Mouse (Mus musculus) hematopoietic stem cell, adult 5-6 weeks (primary cell): ENCODE measurements at regions not wholly inside any gene's neighbourhood (a gene's known extent, or its start where the extent isn't known, plus 50 kb on each side); places are given as distances from the start of the nearest gene placed in this dataset.
A peak's percentile ranks its signal among the peaks of the same experiment; 100 is the strongest.

Experiments used
- ATAC-seq, 2 experiments: fragments of 125-278 bp in 1 of 2; replicated peaks in 1 of 2; 2 replicates each; pipeline ENCODE4 v1.8.0; 2016 to 2017; ENCODE audit warnings: inconsistent platforms in 2 of 2, mild to moderate bottlenecking in 2 of 2, moderate number of reproducible peaks in 2 of 2, low read depth in 1 of 2, moderate TSS enrichment in 1 of 2; ENCODE audit not compliant: low FRiP score in 2 of 2, poor library complexity in 2 of 2, severe bottlenecking in 2 of 2, insufficient read depth in 1 of 2, low TSS enrichment in 1 of 2

DNA sequence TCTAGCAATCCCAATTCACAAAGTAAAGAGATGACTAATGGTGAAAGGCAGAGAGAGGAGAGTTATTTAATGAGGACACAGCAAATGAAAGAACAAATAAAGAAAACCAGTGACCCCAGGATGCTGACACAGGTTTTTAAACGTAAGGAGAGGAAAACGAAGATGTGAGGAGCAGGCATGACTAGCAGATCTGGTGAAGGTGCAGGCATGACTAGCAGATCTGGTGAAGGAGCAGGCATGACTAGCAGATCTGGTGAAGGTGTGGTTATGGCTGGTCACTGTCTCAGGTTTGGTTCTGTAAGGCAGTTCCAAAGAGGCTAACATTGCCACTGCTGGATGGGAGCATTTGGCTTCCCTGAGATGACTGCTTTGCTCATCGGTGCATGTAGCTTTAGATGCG, 57.0 kb downstream of the Mbl2 start:
- ATAC-seq: no peak

DNA sequence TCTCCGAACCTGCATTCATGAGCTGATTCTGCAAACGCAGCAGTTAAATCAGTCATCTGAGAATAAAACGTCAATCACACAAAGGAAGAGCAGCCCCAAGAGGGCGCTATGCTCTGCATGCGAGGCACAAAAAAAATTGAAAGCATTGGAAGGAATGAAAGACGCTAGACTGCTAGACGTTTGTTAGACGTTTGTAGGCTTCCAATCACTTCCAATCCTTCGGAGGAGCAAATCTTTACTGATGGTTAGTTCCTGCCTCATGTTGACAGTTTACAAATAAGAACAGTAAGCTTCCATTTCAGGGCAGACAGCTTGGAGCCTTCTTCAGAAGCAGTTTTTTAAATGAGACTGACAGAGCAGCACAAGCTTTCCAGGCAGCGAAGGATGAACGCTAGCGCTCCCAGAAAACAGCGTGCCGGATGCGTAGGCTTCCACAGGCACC, 62.5 kb downstream of the Mbl2 start:
- no peak for ATAC-seq

DNA sequence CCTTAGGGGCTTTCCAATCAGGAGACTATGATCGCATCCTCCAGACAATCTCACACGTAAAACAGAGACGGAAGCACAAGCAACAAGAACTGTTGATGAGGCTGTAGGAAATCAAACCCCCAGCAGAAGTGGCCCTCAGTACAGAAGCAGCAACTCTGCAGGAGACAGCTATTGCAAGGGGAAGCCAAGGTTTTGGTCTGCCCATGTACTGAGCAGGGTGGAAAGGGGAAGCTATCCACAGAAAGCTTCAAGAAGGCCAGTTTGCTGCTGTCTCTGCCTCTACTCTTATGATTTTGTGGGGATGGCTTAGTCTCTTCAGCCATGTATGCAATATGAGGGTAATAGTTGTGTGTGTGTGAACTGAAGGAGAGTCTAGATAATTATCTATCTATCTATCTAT, 63.3 kb downstream of the Mbl2 start:
- ATAC-seq: peak in 1 of 2 experiments; percentile 78; a peak in 2 of 4 replicates

DNA sequence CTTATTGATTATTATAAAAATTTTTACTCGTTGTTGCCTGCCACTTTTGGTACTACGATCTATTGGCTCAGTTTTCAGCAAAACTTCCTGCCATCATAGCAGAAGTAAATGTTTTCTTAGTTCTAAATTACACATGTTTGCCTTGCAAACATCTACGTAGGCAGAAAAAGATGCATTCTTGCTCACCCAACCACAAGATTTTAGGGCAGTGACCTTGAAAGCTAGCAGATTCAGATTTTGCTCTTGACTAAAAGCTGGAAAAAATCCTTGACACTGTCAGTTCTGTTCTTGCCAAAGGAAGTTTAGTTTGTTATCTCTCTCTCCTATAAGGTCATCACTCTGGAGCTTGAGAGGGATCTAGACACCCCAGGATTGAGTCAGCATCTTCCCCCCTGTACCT, 66.8 kb downstream of the Mbl2 start:
- no peak for ATAC-seq

DNA sequence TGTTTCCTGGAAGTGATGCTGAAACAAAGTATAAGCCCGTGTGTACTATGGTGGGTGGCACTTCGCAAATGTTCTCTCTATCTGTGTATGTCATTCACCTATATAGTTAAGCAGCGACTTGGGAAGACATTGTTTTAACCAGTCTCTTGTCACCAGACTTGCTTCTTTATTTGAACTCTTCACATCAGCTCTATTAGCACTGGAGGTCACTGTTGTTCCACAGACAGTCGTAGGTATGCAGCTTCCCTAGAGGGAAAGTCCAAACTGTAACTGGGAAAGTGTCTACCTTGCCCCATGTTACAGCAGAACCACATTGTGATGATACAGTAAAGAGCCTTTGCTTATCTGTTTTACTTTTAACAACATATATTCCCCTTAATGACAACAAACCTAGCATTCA, 69.5 kb downstream of the Mbl2 start:
- no peak for ATAC-seq

DNA sequence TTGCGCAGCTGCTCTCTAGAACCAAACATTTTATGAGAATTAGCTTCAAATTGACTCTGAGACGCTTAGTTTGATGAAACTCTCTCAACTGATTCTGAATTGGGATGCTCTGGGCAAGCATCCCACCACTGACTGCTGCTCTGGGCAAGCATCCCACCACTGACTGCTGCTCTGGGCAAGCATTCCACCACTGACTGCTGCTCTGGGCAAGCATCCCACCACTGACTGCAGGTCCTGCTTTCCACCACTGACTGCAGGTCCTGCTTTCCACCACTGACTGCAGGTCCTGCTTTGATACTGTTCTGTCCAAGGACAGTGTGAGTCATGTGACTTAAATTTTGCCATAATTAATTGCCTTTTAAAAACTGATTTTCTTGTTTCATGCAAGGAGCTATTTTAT, 73.6 kb downstream of the Mbl2 start:
- no peak; a peak in 1 of 4 replicates for ATAC-seq

DNA sequence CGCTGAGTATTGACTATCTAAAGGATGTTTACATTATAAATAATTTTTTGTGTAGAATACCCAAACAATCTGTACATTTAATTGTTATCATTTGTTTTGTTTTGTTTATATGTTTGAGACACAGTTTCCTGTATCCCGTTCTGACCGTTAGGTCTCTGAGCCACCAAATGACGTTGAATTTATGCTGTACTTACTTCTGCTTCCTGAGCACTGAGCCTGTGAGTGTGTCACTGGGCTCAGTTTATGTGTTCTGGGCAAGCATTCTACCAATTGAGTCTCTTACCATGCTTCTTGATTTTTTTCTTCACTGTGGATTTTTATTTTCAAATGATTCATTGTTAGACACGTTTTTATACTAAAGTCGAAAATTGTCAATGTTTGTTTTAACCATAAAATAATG, 74.2 kb downstream of the Mbl2 start:
- ATAC-seq: no peak

DNA sequence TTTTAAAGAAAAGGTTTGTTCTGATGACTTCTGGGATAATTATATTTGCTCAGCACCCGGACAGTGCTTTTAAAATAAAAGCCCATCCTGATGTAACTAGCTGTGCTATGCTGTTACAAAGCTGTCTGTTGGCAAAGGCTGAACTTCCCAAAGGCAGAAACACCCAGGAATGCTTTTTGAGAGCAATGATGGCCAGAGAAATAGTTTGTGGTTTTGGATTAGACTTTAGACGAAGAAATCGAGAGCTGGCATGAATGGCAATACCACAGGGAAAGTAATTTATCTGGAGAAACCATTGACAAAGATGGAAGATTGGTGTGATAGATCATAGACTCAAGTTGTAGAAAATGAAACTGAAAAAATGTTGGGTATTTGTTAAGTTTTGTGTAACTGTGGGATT, 84.6 kb downstream of the Mbl2 start:
- no peak for ATAC-seq

DNA sequence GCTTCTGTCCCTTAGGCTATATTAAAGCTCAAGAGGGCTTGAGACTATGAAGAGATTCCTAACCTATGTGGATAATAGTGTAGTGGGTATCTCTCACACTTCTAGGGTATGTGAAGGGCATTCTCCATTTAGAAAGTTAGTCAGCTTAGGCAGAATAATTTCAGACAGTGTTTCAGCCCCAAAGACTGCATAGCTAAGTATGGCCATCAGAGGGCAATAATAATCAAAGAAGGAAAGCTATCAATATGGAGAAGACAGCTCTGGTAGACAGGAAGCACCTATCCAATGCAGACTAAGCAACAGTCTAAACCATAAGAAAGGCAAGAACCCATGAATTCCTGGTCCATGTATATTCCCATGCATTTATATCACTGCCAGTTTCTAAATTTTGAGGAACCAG, 95.0 kb downstream of the Mbl2 start:
- no peak for ATAC-seq

DNA sequence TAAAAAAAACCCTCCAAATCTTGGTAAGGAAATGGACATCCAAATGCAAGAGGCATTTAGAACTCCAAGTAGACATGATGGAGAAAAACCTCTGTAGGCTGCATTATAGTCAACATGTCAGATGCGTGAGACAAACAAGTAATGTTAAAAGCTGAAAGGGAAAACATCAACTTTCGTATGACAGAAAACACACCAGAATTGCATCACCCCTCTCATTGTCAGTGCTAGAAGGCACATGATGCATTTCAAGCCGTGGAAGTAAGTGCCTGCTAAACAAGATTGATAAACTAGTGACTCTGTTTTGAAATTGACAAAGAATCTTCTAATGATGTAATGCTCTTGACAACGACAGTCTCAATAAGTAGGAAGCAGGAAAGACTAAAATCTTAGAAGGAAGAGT, 96.1 kb downstream of the Mbl2 start:
- no peak for ATAC-seq

DNA sequence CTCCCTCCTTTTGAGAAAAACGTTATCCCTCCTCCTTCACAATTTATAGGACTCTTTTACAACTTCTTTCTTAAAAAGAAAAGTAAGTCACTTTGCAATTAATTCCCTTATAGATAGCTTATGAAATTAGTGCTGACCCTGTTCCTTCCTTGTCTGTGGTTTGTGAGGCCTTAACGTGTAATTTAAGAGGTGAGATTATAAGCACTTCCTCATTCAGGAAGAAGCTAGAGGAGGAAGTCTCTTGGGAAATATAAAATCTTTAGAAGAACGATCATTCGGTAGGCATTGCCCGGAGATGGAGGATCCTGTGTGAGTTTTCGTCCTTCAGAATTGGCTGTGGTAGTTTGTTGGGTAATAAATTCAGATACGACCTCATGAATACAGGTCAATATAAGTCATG, 98.0 kb downstream of the Mbl2 start:
- peak; percentile 22 to 42; a peak in 2 of 4 replicates for ATAC-seq

DNA sequence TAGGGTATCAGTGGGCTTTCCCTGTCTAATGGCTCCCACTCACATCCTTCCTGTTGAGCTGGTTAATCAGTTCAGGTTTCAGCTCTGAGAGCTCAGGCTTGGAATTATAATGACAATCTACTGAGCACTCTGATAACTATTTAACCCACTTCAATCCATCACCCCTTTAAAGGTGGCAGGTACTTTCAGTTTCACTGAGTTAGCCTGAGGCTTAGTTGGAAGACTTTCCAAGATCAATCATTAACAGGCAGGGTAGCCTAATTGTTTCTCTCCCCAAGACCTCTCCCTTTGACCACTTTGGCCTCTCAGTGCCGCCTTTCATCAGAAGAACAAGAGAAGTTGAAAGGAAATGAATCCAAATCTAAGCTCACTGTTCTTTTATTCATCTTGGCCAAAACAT, 99.1 kb downstream of the Mbl2 start:
- ATAC-seq: no peak

DNA sequence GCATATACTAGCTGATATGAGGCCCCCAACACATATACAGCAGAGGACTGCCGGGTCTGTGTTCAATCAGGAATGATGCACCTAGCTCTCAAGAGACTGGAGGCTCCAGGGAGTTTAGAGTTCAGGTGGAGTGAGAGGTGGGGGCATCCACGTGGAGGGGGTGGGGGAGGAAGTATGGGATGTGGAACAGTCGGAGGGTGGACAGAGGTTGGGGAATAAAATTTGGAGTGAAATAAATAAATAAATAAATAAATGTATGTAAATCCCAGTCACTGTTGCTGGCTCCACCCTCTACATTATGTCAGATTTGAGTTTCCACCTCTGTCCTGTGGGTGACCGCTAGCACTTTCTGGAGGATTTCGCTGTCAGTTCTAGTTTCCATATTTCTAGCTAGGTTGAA, 111.7 kb downstream of the Mbl2 start:
- ATAC-seq: no peak

DNA sequence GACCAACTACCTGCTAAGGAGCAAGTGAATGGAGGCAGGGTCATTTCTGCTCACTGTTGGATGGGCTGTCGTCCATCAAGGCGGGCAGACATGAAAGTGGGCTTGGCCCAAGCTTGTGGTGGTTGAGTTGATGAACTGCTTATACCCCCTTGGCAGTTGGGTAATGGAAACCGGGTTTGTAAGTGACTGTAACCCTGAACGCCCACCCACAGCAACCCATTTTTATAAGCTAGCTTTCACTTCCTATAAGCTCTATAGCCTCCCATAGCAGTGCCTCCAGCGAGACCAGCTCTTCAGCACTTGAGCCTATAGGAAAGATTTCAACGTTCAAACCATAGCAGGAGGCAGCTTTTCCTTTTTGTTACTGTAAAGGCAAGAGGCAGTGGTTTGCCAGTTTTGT, 116.2 kb downstream of the Mbl2 start:
- no peak for ATAC-seq

DNA sequence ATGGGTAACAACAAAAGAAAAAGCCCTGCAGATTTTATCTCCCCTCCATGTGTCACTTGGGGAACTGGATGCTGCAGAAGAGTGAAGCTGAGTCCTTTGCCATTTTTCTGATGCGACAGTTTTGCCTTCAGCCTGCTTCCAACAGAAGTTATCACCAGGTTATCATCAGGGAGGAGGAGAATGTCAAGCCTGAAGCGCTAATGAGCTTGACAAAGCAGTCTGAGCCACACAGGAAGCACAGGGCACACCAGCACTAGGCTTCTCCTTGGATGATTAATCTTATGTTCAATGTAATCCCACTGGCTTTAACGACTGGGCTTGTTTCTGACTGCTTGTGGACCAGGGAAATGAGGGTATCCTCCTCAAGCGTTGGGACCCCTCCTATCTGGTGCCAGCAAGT, 122.2 kb downstream of the Mbl2 start:
- no peak for ATAC-seq

DNA sequence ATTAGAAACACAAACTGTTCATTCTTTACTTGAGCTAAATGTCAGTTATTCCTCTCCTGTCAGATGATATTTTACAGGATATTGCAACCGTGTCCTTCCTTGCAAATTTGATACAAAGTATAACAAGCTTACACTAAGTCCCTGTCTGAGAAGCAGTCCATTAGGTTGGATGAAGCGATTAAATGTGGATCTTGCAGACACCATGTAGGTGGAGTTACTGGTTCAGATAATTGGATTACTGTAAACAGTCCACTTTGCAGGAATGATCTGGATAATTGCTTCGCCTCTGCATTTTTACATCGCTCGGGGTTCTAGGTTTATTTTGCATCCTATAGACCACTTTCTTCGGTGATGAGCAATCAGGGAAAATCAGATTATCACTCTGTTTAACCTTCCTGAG, 126.2 kb downstream of the Mbl2 start:
- no peak for ATAC-seq

DNA sequence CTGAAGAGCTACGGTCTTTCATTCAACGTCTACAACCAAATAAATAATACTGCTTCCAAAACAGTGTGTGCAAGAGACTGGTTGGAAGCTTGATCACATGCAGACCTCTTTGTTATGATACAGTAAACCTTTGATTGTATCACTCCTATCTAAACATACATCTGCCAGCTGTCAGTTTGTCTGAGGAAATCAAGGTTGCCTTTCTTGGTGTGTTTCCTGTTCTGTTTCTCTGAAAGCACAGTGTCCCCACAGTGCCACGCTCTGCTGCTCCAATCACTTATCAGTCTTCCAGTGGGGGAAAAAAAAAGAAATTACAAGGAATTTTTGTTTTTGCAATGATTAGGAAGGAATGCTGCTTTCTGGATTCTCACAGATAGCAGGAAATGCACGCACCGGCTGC, 139.2 kb downstream of the Mbl2 start:
- peak; percentile 29 to 42 for ATAC-seq

DNA sequence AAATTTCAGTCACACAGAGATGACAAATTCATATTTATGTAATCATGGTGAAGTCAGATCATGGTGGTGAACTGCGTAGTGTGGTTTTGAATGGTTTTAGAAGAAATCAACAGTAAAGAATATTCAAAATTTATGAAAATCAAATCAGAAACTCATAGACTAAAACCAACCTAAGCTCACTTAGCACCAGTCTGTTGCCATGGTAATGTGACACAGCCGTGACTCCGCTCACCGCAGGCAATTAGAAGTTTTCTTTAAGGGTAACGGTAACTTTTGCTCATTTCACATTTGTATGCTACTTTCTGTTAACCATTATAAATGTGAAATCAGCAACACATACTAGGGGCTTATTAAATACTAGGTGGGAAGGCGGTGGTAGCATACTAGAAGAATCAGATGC, 147.0 kb downstream of the Mbl2 start:
- ATAC-seq: peak in 1 of 2 experiments; percentile 62; a peak in 2 of 4 replicates

DNA sequence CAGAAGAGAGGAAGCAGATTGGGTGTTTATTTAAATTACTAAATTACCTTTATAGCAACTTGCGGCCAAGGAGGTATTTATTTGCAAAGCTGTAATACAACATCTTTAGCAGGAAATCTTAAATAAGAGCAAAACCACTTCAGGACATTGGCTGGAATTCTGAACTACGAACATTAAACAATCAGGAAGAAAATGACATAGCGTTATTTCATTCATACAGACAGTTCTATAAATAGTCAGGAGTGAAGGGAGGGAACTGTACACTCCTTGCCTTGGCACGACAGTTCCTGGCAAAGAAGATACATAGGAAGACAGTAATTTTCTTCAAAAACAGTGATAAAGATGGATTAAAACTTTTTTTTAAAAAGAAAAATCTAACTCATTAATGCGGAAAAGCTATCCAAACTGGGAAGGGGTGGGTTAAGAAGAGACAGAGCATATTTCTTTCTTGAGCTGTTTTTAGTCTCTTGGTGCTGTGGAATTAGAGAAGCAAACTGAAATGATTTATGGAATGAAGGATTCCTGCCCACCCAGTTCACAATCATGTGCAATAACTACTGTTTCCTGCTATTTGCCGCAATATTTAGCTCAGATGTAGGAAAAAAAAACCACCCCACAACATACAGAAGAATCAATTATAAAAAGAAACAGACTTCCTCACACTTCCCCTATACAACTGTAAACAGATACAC, 147.9 kb downstream of the Mbl2 start:
- ATAC-seq: no peak
